26 mouse cellular contexts compared by ENCODE assay signal in genomic region chr5:96331738-96332070, GRCm38 (mm10). TPM values are rescaled to one million over a fixed set of nuclear protein-coding genes. Genes with fewer than 3 reads are reported as not detected.
DNase-seq lines count a peak whose midpoint lies in the region; ATAC-seq and TF ChIP-seq lines count a peak whose summit lies in the region.
"Had no signal": no experiment of that assay in that cellular context is flagged by ENCODE, and none has a peak within 500 bp of the region (broad histone marks: within the 10 kb centered on the region; RNA-seq: fewer than 3 reads in every experiment).

No protein-coding gene starts in this region.

- intact Hi-C loops in heart, postnatal 10 days (cut with DNase I), result no loop called here

- 73% methylated on average over 5 of the region's 5 CpGs for WGBS in heart, embryonic 13.5 days
- 55% methylated on average over 5 of the region's 5 CpGs for WGBS in intestine, embryonic 16.5 days
- 24% methylated on average over 5 of the region's 5 CpGs for WGBS in limb, embryonic 15.5 days

- no peak for ATAC-seq in heart, embryonic 13.5 days (ENCODE audit: extremely low read depth, insufficient number of reproducible peaks, low FRiP score, low TSS enrichment)
- no peak for ATAC-seq in intestine, embryonic 16.5 days
- ATAC-seq in limb, embryonic 15.5 days (ENCODE audit: insufficient number of reproducible peaks, low FRiP score, low TSS enrichment, low read depth), result no peak
- ATAC-seq: forebrain, embryonic 13.5 days; inflammation-experienced regulatory T-cells, adult 6 months had no signal

- no peak overlapping the region for H3K4me3 ChIP-seq in heart, embryonic 13.5 days
- peak overlapping the region; percentile 28; the same call in 1 of the 2 replicates for H3K4me3 ChIP-seq in layer of hippocampus, adult 2 months
- H3K4me3 ChIP-seq in intestine, embryonic 16.5 days (ENCODE audit: low read length), result no peak overlapping the region
- no peak overlapping the region; the same call in 1 of the 2 replicates for H3K4me3 ChIP-seq in limb, embryonic 15.5 days
- H3K4me3 ChIP-seq: forebrain, embryonic 13.5 days; heart, adult 2 months; heart, embryonic 12.5 days; hindbrain, embryonic 10.5 days; hindbrain, embryonic 15.5 days; liver, embryonic 15.5 days had no signal

- no peak overlapping the region for H3K9ac ChIP-seq in heart, embryonic 13.5 days
- H3K9ac ChIP-seq in intestine, embryonic 16.5 days (ENCODE audit: low read depth, low read length), result no peak overlapping the region
- H3K9ac ChIP-seq in limb, embryonic 15.5 days, result no peak overlapping the region
- H3K9ac ChIP-seq: forebrain, embryonic 13.5 days; heart, embryonic 12.5 days; hindbrain, embryonic 15.5 days; liver, embryonic 15.5 days; lung, embryonic 14.5 days had no signal

- H3K36me3 ChIP-seq in heart, embryonic 13.5 days, result no peaks in the 10 kb centered on the region
- H3K36me3 ChIP-seq in intestine, embryonic 16.5 days (ENCODE audit: control insufficient read depth, insufficient read depth, low read length), result no peaks in the 10 kb centered on the region
- H3K36me3 ChIP-seq in limb, embryonic 15.5 days, result no peaks in the 10 kb centered on the region
- H3K36me3 ChIP-seq: heart, embryonic 12.5 days; hindbrain, embryonic 10.5 days; hindbrain, embryonic 15.5 days; liver, embryonic 15.5 days had no signal

- H3K4me2 ChIP-seq in heart, embryonic 13.5 days, result peak overlapping the region; percentile 24; the same call in 1 of the 2 replicates
- H3K4me2 ChIP-seq in intestine, embryonic 16.5 days (ENCODE audit: low read depth, low read length), result 0 out of 2 replicates have a peak overlapping the region, but pooled peaks have one; percentile 1
- peak overlapping the region; percentile 31 for H3K4me2 ChIP-seq in limb, embryonic 15.5 days
- H3K4me2 ChIP-seq: forebrain, embryonic 13.5 days; heart, embryonic 12.5 days; hindbrain, embryonic 15.5 days; liver, embryonic 15.5 days; lung, embryonic 14.5 days; midbrain, embryonic 11.5 days had no signal

- H3K4me1 ChIP-seq in heart, embryonic 13.5 days, result no peaks in the 10 kb centered on the region
- no peaks in the 10 kb centered on the region for H3K4me1 ChIP-seq in intestine, embryonic 16.5 days (ENCODE audit: control insufficient read depth, insufficient read depth, low read length)
- H3K4me1 ChIP-seq in limb, embryonic 15.5 days, result peaks cover 8% of the 10 kb centered on the region; the same call in 1 of the 2 replicates
- H3K4me1 ChIP-seq: forebrain, embryonic 13.5 days; heart, embryonic 12.5 days; hindbrain, embryonic 10.5 days; hindbrain, embryonic 15.5 days; liver, embryonic 15.5 days had no signal

- no peak overlapping the region for H3K27ac ChIP-seq in heart, embryonic 13.5 days (replicated peaks)
- H3K27ac ChIP-seq in layer of hippocampus, adult 2 months, result no peak overlapping the region
- no peak overlapping the region for H3K27ac ChIP-seq in intestine, embryonic 16.5 days (ENCODE audit: low read length)
- H3K27ac ChIP-seq in limb, embryonic 15.5 days, result no peak overlapping the region
- H3K27ac ChIP-seq: forebrain, embryonic 13.5 days; heart, adult 2 months; hindbrain, embryonic 10.5 days; hindbrain, embryonic 15.5 days; liver, embryonic 15.5 days had no signal

- H3K27me3 ChIP-seq in heart, embryonic 13.5 days (replicated peaks), result no peaks in the 10 kb centered on the region
- no peaks in the 10 kb centered on the region for H3K27me3 ChIP-seq in intestine, embryonic 16.5 days (replicated peaks; ENCODE audit: control insufficient read depth, insufficient read depth, low read length)
- no peaks in the 10 kb centered on the region for H3K27me3 ChIP-seq in limb, embryonic 15.5 days
- H3K27me3 ChIP-seq: forebrain, embryonic 13.5 days; heart, embryonic 12.5 days; hindbrain, embryonic 15.5 days; liver, embryonic 15.5 days had no signal

- TF ChIP-seq CTCF in layer of hippocampus, adult 2 months (conservative IDR thresholded peaks at IDR 0.05), result no peak

- DNase-seq in heart, postnatal 10 days, result no peak
- no peak for DNase-seq in layer of hippocampus, adult 2 months (ENCODE audit: low spot score in 2 of 2)
- DNase-seq in layer of hippocampus, adult 18-20 months (ENCODE audit: low spot score in 2 of 2), result no peak
- no peak for DNase-seq in thymus, postnatal 36 days
- DNase-seq in gastrocnemius, adult 8-10 months (ENCODE audit: low spot score in 2 of 2), result no peak
- DNase-seq: cerebellum, adult 18-20 months; cerebellum, postnatal 10 days; heart, adult 2 months; heart, postnatal 14 days; layer of hippocampus, adult 9-11 months; liver; lung, embryonic 14.5 days; thymus, adult 2 months; thymus, postnatal 4 days had no signal

- no peaks in the 10 kb centered on the region for H3K9me3 ChIP-seq in heart, embryonic 13.5 days
- H3K9me3 ChIP-seq in intestine, embryonic 16.5 days (ENCODE audit: control insufficient read depth, low read length), result no peaks in the 10 kb centered on the region
- no peaks in the 10 kb centered on the region for H3K9me3 ChIP-seq in limb, embryonic 15.5 days
- H3K9me3 ChIP-seq: forebrain, embryonic 13.5 days; heart, embryonic 12.5 days; hindbrain, embryonic 10.5 days; hindbrain, embryonic 15.5 days; liver, embryonic 15.5 days had no signal

RNA-seq across cellular contexts. Expression of gene Fras1, which starts 42.1 kb away (rescaled TPM):
- polyA plus RNA-seq in heart, embryonic 13.5 days (2015; fragmentation: Nextera tagmentation; extraction: Ambion mirVana), result 17.8 and 18.3 TPM in 2 replicates
- total RNA-seq in heart, postnatal 10 days (2021), result 1 to 10 TPM; 6.5 to 6.8 TPM
- total RNA-seq in layer of hippocampus, adult 2 months (2021), result 10 to 100 TPM; 11.6 to 12.4 TPM
- 10 to 100 TPM; 13.7 to 14.1 TPM for total RNA-seq in layer of hippocampus, adult 18-20 months (2021)
- 12.7 and 13.9 TPM in 2 replicates for polyA plus RNA-seq in intestine, embryonic 16.5 days (2015; fragmentation: Nextera tagmentation; extraction: Ambion mirVana)
- polyA plus RNA-seq in limb, embryonic 15.5 days (2015; fragmentation: Nextera tagmentation; extraction: Ambion mirVana), result 21.2 and 22.8 TPM in 2 replicates
- 1 to 10 TPM in 3 of 4 experiments, under 1 TPM in 1; 0.48 to 2.3 (median 1.7) TPM for total RNA-seq in gastrocnemius, adult 8-10 months (2022)
- total RNA-seq: megakaryocyte progenitor cell, adult 5-6 weeks; MEL had no signal
